17 mouse cellular contexts compared by ENCODE assay signal in genomic region chr1:137147891-137148290, GRCm38 (mm10).
DNase-seq lines count a peak whose midpoint lies in the region; ATAC-seq and TF ChIP-seq lines count a peak whose summit lies in the region.
"Had no signal": no experiment of that assay in that cellular context is flagged by ENCODE, and none has a peak within 500 bp of the region (broad histone marks: within the 10 kb centered on the region; RNA-seq: fewer than 3 reads in every experiment).

No protein-coding gene starts in this region.

- DNase-seq in kidney, postnatal 10 days, result peak; percentile 31
- DNase-seq in kidney, adult 18-20 months, result no peak
- peak; percentile 19 for DNase-seq in ES-CJ7 (ENCODE audit: low read depth, low spot score)
- DNase-seq in R1 (ENCODE audit: low read depth, low spot score), result peak; percentile 19
- peak; percentile 14 for DNase-seq in limb, embryonic 14.5 days (ENCODE audit: low spot score)
- no peak for DNase-seq in urinary bladder, adult 2 months (ENCODE audit: low spot score)
- DNase-seq in forebrain, embryonic 10.5 days (ENCODE audit: extremely low spot score, low spot score), result no peak
- DNase-seq: cerebellum, adult 2 months; gastrocnemius, postnatal 14 days; heart, adult 2 months; lung, adult 18-20 months; lung, postnatal 36 days; right cerebral cortex, postnatal 4 days had no signal

- H3K4me2 ChIP-seq in limb, embryonic 14.5 days (replicated peaks; ENCODE audit: low read depth, low read length, severe bottlenecking), result no peak overlapping the region
- H3K4me2 ChIP-seq: midbrain, embryonic 11.5 days had no signal

- H3K4me1 ChIP-seq in limb, embryonic 14.5 days (ENCODE audit: control insufficient read depth, insufficient read depth, low read length), result no peaks in the 10 kb centered on the region; the same call in 1 of the 2 replicates
- no peaks in the 10 kb centered on the region for H3K4me1 ChIP-seq in forebrain, embryonic 10.5 days
- H3K4me1 ChIP-seq: hindbrain, embryonic 10.5 days had no signal

- ATAC-seq in limb, embryonic 14.5 days (ENCODE audit: low FRiP score, low read depth), result no peak
- ATAC-seq: forebrain, embryonic 14.5 days had no signal

- no peak overlapping the region for H3K27ac ChIP-seq in limb, embryonic 14.5 days (replicated peaks; ENCODE audit: low read depth, low read length)
- H3K27ac ChIP-seq in forebrain, embryonic 10.5 days, result no peak overlapping the region
- H3K27ac ChIP-seq: heart, adult 2 months; hindbrain, embryonic 10.5 days had no signal

- no peaks in the 10 kb centered on the region for H3K9me3 ChIP-seq in limb, embryonic 14.5 days (ENCODE audit: control insufficient read depth, low read length)
- H3K9me3 ChIP-seq in forebrain, embryonic 10.5 days, result no peaks in the 10 kb centered on the region
- H3K9me3 ChIP-seq: hindbrain, embryonic 10.5 days had no signal

- TF ChIP-seq POLR2A in limb, embryonic 14.5 days (IDR thresholded peaks at IDR 0.05; ENCODE audit: borderline replicate concordance, extremely low read depth, insufficient read depth, insufficient read length), result no peak

- H3K36me3 ChIP-seq in limb, embryonic 14.5 days (ENCODE audit: control insufficient read depth, insufficient read depth, low read length), result no peaks in the 10 kb centered on the region
- no peaks in the 10 kb centered on the region for H3K36me3 ChIP-seq in forebrain, embryonic 10.5 days (replicated peaks)
- H3K36me3 ChIP-seq: hindbrain, embryonic 10.5 days had no signal

- H3K4me3 ChIP-seq in limb, embryonic 14.5 days (replicated peaks; ENCODE audit: low read length), result no peak overlapping the region
- H3K4me3 ChIP-seq in forebrain, embryonic 10.5 days, result no peak overlapping the region
- H3K4me3 ChIP-seq: erythroblast, embryonic 14.5 days; heart, adult 2 months; hindbrain, embryonic 10.5 days had no signal

- H3K27me3 ChIP-seq in limb, embryonic 14.5 days (ENCODE audit: control insufficient read depth, insufficient read depth, low read length), result no peaks in the 10 kb centered on the region
- H3K27me3 ChIP-seq in forebrain, embryonic 10.5 days (ENCODE audit: poor library complexity, severe bottlenecking), result no peaks in the 10 kb centered on the region

- H3K9ac ChIP-seq in limb, embryonic 14.5 days (ENCODE audit: low read depth, low read length, severe bottlenecking), result no peak overlapping the region

- 43% methylated on average over 3 of the region's 3 CpGs for WGBS in limb, embryonic 14.5 days
- 91% methylated on average over 3 of the region's 3 CpGs for WGBS in forebrain, embryonic 10.5 days

Comparison
In these comparisons a context has a peak if more than half of its experiments do, and no peak if none do; other contexts are left out.
1. DNase-seq: peak in kidney, postnatal 10 days (single experiment), ES-CJ7 (single experiment), R1 (single experiment) and limb, embryonic 14.5 days (single experiment); none in kidney, adult 18-20 months (single experiment), urinary bladder, adult 2 months (single experiment) and forebrain, embryonic 10.5 days (single experiment).